Mouse (Mus musculus) intestine, postnatal 0 days (tissue): Measurements from ENCODE around the gene Smim12. TPM values are rescaled to one million over a fixed set of nuclear protein-coding genes. Genes with fewer than 3 reads are reported as not detected.

ENCODE experiments used
- ATAC-seq: fragments of 200-750 bp; cut with Nextera tagmentation; 2 replicates; pipeline ENCODE4 v1.8.0; 2017; ENCODE audit warnings: mild to moderate bottlenecking, moderate TSS enrichment, moderate library complexity
- H3K27ac ChIP-seq: fragments of 300-500 bp; sonication (generic); 2 replicates; pipeline ENCODE4 v1.5.1; 2014; ENCODE audit warnings: mild to moderate bottlenecking, low read depth, low read length, moderate library complexity
- H3K27me3 ChIP-seq: fragments of 300-500 bp; sonication (generic); replicated peaks from 2 replicates; pipeline ENCODE4 v1.6.1; 2014; ENCODE audit warnings: low read length, mixed read lengths; ENCODE audit not compliant: control insufficient read depth, insufficient read depth
- H3K36me3 ChIP-seq: fragments of 300-500 bp; sonication (generic); 2 replicates; pipeline ENCODE4 v1.6.1; 2014; ENCODE audit warnings: mild to moderate bottlenecking, moderate library complexity; ENCODE audit not compliant: control insufficient read depth, insufficient read depth
- H3K4me1 ChIP-seq: fragments of 300-500 bp; sonication (generic); replicated peaks from 2 replicates; pipeline ENCODE4 v1.6.1; 2014; ENCODE audit warnings: antibody characterized with exemption, low read length, mixed read lengths; ENCODE audit not compliant: control insufficient read depth, insufficient read depth
- H3K4me2 ChIP-seq: fragments of 300-500 bp; sonication (generic); replicated peaks from 2 replicates; pipeline ENCODE4 v1.6.1; 2014; ENCODE audit warnings: low read depth, mild to moderate bottlenecking, moderate library complexity
- H3K4me3 ChIP-seq: fragments of 300-500 bp; sonication (generic); 2 replicates; pipeline ENCODE4 v1.5.1; 2014; ENCODE audit warnings: low read depth, low read length
- H3K9ac ChIP-seq: fragments of 300-500 bp; sonication (generic); 2 replicates; pipeline ENCODE4 v1.6.1; 2014; ENCODE audit warnings: mild to moderate bottlenecking, low read depth, low read length
- H3K9me3 ChIP-seq: fragments of 300-500 bp; sonication (generic); 2 replicates; pipeline ENCODE4 v1.6.1; 2016; ENCODE audit warnings: mixed run types; ENCODE audit not compliant: control insufficient read depth
- CTCF ChIP-seq: sonication (generic); IDR thresholded peaks from 2 replicates; pipeline ENCODE4 v1.5.1; 2016; ENCODE audit warnings: low read depth, mild to moderate bottlenecking, control low read depth, antibody characterized with exemption, moderate library complexity
- WGBS: fragments of 180-500 bp; shearing (Covaris S2); extraction: QIAGEN DNeasy Blood & Tissue Kit; methylation state at CpG from one replicate; pipeline ENCODE4 v1.1.7; 2014; 5-methylcytosine and 5-hydroxymethylcytosine counted together
- polyA plus RNA-seq: library from polyadenylated mRNA; unstranded; fragments of >200 nt; fragmentation: Nextera tagmentation; extraction: Ambion mirVana; gene quantifications from 2 replicates; pipeline ENCODE4 v1.2.1, GENCODE M21; 2015

Smim12 gene
- polyA plus RNA-seq, 1 experiment from 2014 or later: 42.4 TPM

DNA sequence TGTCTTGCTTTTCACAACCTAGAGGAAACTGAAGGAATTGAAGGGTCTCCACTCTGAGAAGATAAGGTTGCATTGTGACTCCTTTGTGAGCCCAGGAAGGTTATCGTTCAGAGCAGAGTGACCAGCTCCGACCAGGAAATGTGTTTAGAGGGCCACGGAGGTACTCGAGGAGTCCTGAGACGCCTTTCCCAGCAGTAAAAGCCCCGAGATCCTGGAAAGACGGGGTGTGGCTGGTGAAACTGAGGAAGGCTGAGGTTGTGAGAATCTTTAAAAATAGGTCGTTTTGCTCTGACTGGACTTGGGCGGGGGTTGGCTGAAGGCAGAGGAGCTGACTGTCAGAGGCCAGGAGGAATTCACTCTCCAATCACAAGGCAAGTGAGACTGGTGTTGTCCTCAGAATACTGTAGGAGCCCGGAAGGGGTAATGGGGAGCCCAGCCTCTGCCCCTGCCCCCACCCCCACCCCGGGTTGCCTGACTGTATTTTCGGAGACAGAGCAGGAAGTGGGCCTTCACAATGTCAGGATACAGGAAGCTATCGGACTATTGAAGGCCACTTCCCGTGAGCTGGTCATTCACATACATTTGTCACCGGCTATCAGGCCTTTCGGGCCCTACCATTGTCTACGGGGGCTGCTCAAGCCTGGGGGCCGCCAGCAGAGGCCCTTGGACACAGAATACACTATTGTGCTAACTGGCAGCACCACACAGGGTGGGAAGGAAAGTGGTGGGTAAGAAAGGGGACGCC, 20.0 kb downstream of the Smim12 start:
- no peak for ATAC-seq
- H3K36me3 ChIP-seq: no peaks in the 10 kb centered on the region
- no peak overlapping the region for H3K4me2 ChIP-seq
- H3K4me3 ChIP-seq: no peak overlapping the region
- H3K27me3 ChIP-seq: no peaks in the 10 kb centered on the region
- H3K9ac ChIP-seq: no peak overlapping the region
- no peaks in the 10 kb centered on the region for H3K9me3 ChIP-seq
- 66% methylated on average over 19 of the region's 19 CpGs for WGBS
- no peak overlapping the region for H3K27ac ChIP-seq
- no peaks in the 10 kb centered on the region for H3K4me1 ChIP-seq
- TF ChIP-seq CTCF: no peak

DNA sequence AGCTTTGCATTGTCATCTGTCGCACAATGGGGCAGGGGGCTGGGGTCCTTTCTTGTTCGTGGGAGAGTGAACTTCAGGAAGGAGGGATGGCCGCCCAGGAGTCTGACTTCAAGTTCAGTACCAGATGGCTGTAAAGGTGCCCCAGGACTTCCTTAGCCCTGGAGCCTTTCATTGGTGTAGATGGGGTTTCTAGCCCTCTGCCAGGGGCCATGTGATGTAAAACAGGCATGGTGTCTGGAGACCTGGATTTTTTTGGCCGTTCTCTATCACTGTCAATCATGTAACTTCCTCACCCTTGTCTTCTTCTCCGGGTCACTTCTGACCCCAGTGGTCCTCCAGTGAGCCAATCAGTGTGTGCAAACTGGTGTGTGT, 20.6 kb downstream of the Smim12 start:
- Histone ChIP-seq H3K9me3 (no peaks in the 10 kb centered on the region), H3K4me2 (no peak overlapping the region), H3K27ac (no peak overlapping the region), H3K4me3 (no peak overlapping the region), H3K4me1 (no peaks in the 10 kb centered on the region), H3K27me3 (no peaks in the 10 kb centered on the region), H3K36me3 (no peaks in the 10 kb centered on the region), H3K9ac (no peak overlapping the region)
- WGBS: 58% methylated on average over 5 of the region's 5 CpGs
- TF ChIP-seq CTCF: no peak
- ATAC-seq: no peak

DNA sequence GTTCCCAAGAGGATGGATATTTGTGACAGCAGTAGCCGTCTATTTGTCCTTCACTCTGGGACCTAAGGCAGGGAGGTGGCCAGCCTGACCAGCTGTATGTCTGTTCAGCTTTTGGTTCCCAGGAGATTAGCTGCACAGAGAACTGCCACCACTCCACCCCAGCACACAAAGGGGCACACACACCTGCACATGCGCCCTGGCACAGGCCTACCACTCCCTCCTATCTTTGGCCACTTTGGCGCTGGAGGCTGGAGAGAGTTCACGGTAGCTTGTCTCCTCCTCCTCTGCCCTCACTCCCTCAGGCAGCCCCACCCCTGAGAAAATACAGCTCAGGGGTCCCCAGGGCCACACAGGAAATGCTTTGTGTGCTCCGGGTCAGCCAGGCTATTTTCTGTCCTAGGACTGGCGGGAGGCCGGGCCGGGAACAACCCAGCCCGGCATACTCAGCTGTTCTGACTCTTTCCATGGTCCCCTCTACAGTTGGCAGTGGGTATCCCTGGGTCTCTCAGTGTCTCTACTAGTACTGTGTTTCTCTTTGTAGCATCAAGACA, 34.9 kb downstream of the Smim12 start:
- no peaks in the 10 kb centered on the region for H3K27me3 ChIP-seq
- ATAC-seq: no peak
- no peak for TF ChIP-seq CTCF
- 63% methylated on average over 9 of the region's 9 CpGs for WGBS
- no peaks in the 10 kb centered on the region for H3K4me1 ChIP-seq
- no peak overlapping the region for H3K4me3 ChIP-seq
- no peaks in the 10 kb centered on the region for H3K9me3 ChIP-seq
- no peaks in the 10 kb centered on the region for H3K36me3 ChIP-seq
- no peak overlapping the region for H3K4me2 ChIP-seq
- H3K27ac ChIP-seq: no peak overlapping the region
- no peak overlapping the region for H3K9ac ChIP-seq

DNA sequence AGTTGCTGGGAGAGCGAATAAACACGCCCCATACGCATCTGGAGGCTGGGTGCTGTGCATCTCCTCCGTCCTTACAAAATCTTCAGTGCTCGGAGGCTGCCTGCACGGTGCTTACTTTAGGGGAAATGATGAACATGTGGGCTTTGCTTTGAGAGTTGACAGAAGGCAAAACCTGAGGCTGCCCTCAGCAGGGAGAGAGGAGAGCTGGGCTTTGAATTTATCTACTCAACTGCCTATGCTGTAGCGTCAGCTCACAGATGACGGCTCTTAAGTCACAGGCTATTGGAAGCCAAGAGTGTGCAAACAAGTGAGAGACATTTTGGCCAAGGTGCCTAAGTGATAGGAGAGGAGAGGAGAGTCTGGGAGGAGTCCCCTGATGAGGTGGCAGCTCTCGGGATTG, 35.7 kb downstream of the Smim12 start:
- Histone ChIP-seq H3K4me3 (no peak overlapping the region), H3K27me3 (no peaks in the 10 kb centered on the region), H3K4me1 (no peaks in the 10 kb centered on the region), H3K9me3 (no peaks in the 10 kb centered on the region), H3K27ac (no peak overlapping the region), H3K4me2 (no peak overlapping the region), H3K36me3 (no peaks in the 10 kb centered on the region), H3K9ac (no peak overlapping the region)
- TF ChIP-seq CTCF: no peak
- 71% methylated on average over 9 of the region's 9 CpGs for WGBS
- no peak for ATAC-seq

DNA sequence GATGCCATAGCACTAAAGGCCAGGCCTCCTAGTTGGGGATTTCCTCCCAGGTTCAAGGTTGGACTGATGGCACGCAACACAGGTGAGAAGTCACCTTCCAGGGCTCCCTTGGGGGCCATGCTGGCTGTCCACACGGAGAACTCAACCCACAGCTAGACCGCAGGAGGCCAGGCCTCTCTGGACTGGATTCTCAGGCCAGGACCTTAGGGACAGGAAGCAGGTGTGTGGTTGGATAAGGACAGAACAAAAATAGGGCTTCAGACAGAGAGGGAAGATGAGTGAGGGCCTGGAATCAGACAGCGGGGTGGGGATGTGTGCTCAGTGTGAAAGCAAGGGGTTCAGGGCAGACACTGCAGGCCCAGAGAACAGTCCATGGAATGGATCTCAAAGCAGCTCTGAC, 43.3 kb downstream of the Smim12 start:
- no peaks in the 10 kb centered on the region for H3K4me1 ChIP-seq
- ATAC-seq: no peak
- no peak for TF ChIP-seq CTCF

DNA sequence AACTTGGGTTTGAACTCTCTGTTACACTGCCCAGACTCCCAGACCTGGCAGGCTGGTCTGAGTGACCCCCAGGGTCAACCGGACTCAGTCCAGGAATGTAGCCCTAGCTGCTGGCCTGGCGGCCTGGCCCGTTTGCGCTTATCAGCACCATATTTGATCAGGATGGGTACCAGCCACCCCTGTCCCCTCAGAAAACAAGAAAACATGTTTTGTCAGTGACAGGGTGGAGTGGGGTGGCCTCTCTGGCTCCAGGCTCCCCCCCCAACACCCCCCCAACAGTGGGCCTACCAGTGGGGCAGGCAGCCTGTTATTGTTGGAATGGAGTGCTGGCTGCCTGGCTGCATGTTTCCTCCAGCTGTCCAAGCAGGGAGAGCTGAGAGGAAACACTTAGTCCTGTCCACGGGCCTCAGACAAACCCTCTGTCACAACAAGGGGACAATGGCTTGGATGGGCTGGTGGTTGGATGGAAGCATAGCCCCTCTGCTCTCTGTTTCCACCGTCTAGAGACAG, 45.5 kb downstream of the Smim12 start:
- H3K36me3 ChIP-seq: no peaks in the 10 kb centered on the region
- no peak for ATAC-seq
- no peaks in the 10 kb centered on the region for H3K27me3 ChIP-seq
- no peak overlapping the region for H3K9ac ChIP-seq
- no peaks in the 10 kb centered on the region for H3K9me3 ChIP-seq
- no peak for TF ChIP-seq CTCF
- 63% methylated on average over 6 of the region's 6 CpGs for WGBS
- H3K27ac ChIP-seq: no peak overlapping the region
- H3K4me2 ChIP-seq: no peak overlapping the region
- H3K4me1 ChIP-seq: no peaks in the 10 kb centered on the region
- H3K4me3 ChIP-seq: no peak overlapping the region

More for the DNA sequence above, 43.3 kb downstream of the Smim12 start:
- Histone ChIP-seq H3K27ac (no peak overlapping the region), H3K4me3 (no peak overlapping the region), H3K9ac (no peak overlapping the region), H3K4me2 (no peak overlapping the region), H3K36me3 (no peaks in the 10 kb centered on the region), H3K27me3 (no peaks in the 10 kb centered on the region), H3K9me3 (no peaks in the 10 kb centered on the region)
- WGBS: 73% methylated on average over 4 of the region's 4 CpGs
